Mouse (Mus musculus): ENCODE measurements around the gene Dnajb12. TPM values are rescaled to one million over a fixed set of nuclear protein-coding genes. Genes with fewer than 3 reads are reported as not detected.

The Dnajb12 gene
- polyA plus RNA-seq, 1 experiment = 20.5 TPM

- peak overlapping the region; percentile 92 for H3K27ac ChIP-seq (ENCODE audit: control insufficient read depth, insufficient read depth, low read depth, low read length, poor library complexity)
- TF ChIP-seq POLR2A (IDR thresholded peaks at IDR 0.05; ENCODE audit: borderline replicate concordance, control insufficient read depth, low read depth, low read length) = no peak
- no peak for TF ChIP-seq CTCF (IDR thresholded peaks at IDR 0.05; ENCODE audit: control insufficient read depth, insufficient read depth, low read length)
- H3K4me1 ChIP-seq (ENCODE audit: control insufficient read depth, insufficient read depth, low read length) = peaks cover 27% of the 10 kb centered on the region
- WGBS = 57% methylated on average over 4 of the region's 4 CpGs
- H3K4me3 ChIP-seq (replicated peaks; ENCODE audit: control insufficient read depth, low read depth, low read length) = no peak overlapping the region
These were observed 16.9 kb downstream of the Dnajb12 start for GRCm38 (mm10) chr10:59896211-59896610.

- no peak overlapping the region for H3K4me3 ChIP-seq (replicated peaks; ENCODE audit: control insufficient read depth, low read depth, low read length)
- H3K4me1 ChIP-seq (ENCODE audit: control insufficient read depth, insufficient read depth, low read length) = peaks cover 29% of the 10 kb centered on the region
- H3K27ac ChIP-seq (ENCODE audit: control insufficient read depth, insufficient read depth, low read depth, low read length, poor library complexity) = peak overlapping the region; percentile 92
- TF ChIP-seq CTCF (IDR thresholded peaks at IDR 0.05; ENCODE audit: control insufficient read depth, insufficient read depth, low read length) (no peak), POLR2A (IDR thresholded peaks at IDR 0.05; ENCODE audit: borderline replicate concordance, control insufficient read depth, low read depth, low read length) (no peak)
- WGBS = 10% methylated on average over 3 of the region's 3 CpGs
These were observed 17.6 kb downstream of the Dnajb12 start for GRCm38 (mm10) chr10:59896911-59897331.

GRCm38 (mm10) chr10:59897511-59897910 lies 18.2 kb downstream of the Dnajb12 start:
- no peak for TF ChIP-seq CTCF (IDR thresholded peaks at IDR 0.05; ENCODE audit: control insufficient read depth, insufficient read depth, low read length)
- TF ChIP-seq POLR2A (IDR thresholded peaks at IDR 0.05; ENCODE audit: borderline replicate concordance, control insufficient read depth, low read depth, low read length) = no peak
- Histone ChIP-seq H3K4me3 (replicated peaks; ENCODE audit: control insufficient read depth, low read depth, low read length) (no peak overlapping the region), H3K27ac (ENCODE audit: control insufficient read depth, insufficient read depth, low read depth, low read length, poor library complexity) (peak overlapping the region; percentile 92), H3K4me1 (ENCODE audit: control insufficient read depth, insufficient read depth, low read length) (peaks cover 31% of the 10 kb centered on the region)
- WGBS = 28% methylated on average over 5 of the region's 5 CpGs

- TF ChIP-seq CTCF (IDR thresholded peaks at IDR 0.05; ENCODE audit: control insufficient read depth, insufficient read depth, low read length) = no peak
- no peak for TF ChIP-seq POLR2A (IDR thresholded peaks at IDR 0.05; ENCODE audit: borderline replicate concordance, control insufficient read depth, low read depth, low read length)
- WGBS = 69% methylated on average over 9 of the region's 9 CpGs
- peaks cover 31% of the 10 kb centered on the region for H3K4me1 ChIP-seq (ENCODE audit: control insufficient read depth, insufficient read depth, low read length)
- H3K27ac ChIP-seq (ENCODE audit: control insufficient read depth, insufficient read depth, low read depth, low read length, poor library complexity) = peak overlapping the region; percentile 62
- no peak overlapping the region for H3K4me3 ChIP-seq (replicated peaks; ENCODE audit: control insufficient read depth, low read depth, low read length)
These were observed 18.9 kb downstream of the Dnajb12 start for GRCm38 (mm10) chr10:59898180-59898778.

- Histone ChIP-seq H3K27ac (ENCODE audit: control insufficient read depth, insufficient read depth, low read depth, low read length, poor library complexity) (peak overlapping the region; percentile 97), H3K4me3 (replicated peaks; ENCODE audit: control insufficient read depth, low read depth, low read length) (no peak overlapping the region), H3K4me1 (ENCODE audit: control insufficient read depth, insufficient read depth, low read length) (peaks cover 33% of the 10 kb centered on the region)
- TF ChIP-seq CTCF (IDR thresholded peaks at IDR 0.05; ENCODE audit: control insufficient read depth, insufficient read depth, low read length) (no peak), POLR2A (IDR thresholded peaks at IDR 0.05; ENCODE audit: borderline replicate concordance, control insufficient read depth, low read depth, low read length) (no peak)
- 21% methylated on average over 2 of the region's 2 CpGs for WGBS
These were observed 19.6 kb downstream of the Dnajb12 start for GRCm38 (mm10) chr10:59898935-59899334.

GRCm38 (mm10) chr10:59899341-59900173 lies 20.2 kb downstream of the Dnajb12 start:
- WGBS = 6% methylated on average over 21 of the region's 21 CpGs
- H3K27ac ChIP-seq (ENCODE audit: control insufficient read depth, insufficient read depth, low read depth, low read length, poor library complexity) = peak overlapping the region; percentile 97
- peaks cover 33% of the 10 kb centered on the region for H3K4me1 ChIP-seq (ENCODE audit: control insufficient read depth, insufficient read depth, low read length)
- peak overlapping the region; percentile 40 for H3K4me3 ChIP-seq (replicated peaks; ENCODE audit: control insufficient read depth, low read depth, low read length)
- TF ChIP-seq POLR2A (IDR thresholded peaks at IDR 0.05; ENCODE audit: borderline replicate concordance, control insufficient read depth, low read depth, low read length) (peak; percentile 87), CTCF (IDR thresholded peaks at IDR 0.05; ENCODE audit: control insufficient read depth, insufficient read depth, low read length) (no peak)

GRCm38 (mm10) chr10:59900174-59900435 lies 20.7 kb downstream of the Dnajb12 start:
- H3K4me1 ChIP-seq (ENCODE audit: control insufficient read depth, insufficient read depth, low read length) = peaks cover 33% of the 10 kb centered on the region
- whole genome bisulfite sequencing = 38% methylated on average over 4 of the region's 4 CpGs
- TF ChIP-seq POLR2A (IDR thresholded peaks at IDR 0.05; ENCODE audit: borderline replicate concordance, control insufficient read depth, low read depth, low read length) = no peak
- no peak for TF ChIP-seq CTCF (IDR thresholded peaks at IDR 0.05; ENCODE audit: control insufficient read depth, insufficient read depth, low read length)
- H3K4me3 ChIP-seq (replicated peaks; ENCODE audit: control insufficient read depth, low read depth, low read length) = peak overlapping the region; percentile 3
- H3K27ac ChIP-seq (ENCODE audit: control insufficient read depth, insufficient read depth, low read depth, low read length, poor library complexity) = peak overlapping the region; percentile 97

GRCm38 (mm10) chr10:59900939-59901338 lies 21.6 kb downstream of the Dnajb12 start:
- H3K4me1 ChIP-seq (ENCODE audit: control insufficient read depth, insufficient read depth, low read length) = peaks cover 27% of the 10 kb centered on the region

More at GRCm38 (mm10) chr10:59900939-59901338, 21.6 kb downstream of the Dnajb12 start:
- Histone ChIP-seq H3K27ac (ENCODE audit: control insufficient read depth, insufficient read depth, low read depth, low read length, poor library complexity) (peak overlapping the region; percentile 8), H3K4me3 (replicated peaks; ENCODE audit: control insufficient read depth, low read depth, low read length) (no peak overlapping the region)
- TF ChIP-seq CTCF (IDR thresholded peaks at IDR 0.05; ENCODE audit: control insufficient read depth, insufficient read depth, low read length) (no peak), POLR2A (IDR thresholded peaks at IDR 0.05; ENCODE audit: borderline replicate concordance, control insufficient read depth, low read depth, low read length) (no peak)
- 32% methylated on average over 4 of the region's 4 CpGs for WGBS
